Mouse (Mus musculus): Measurements from ENCODE around the gene Zfyve27.

GRCm38 (mm10) chr19:42237602-42238340 is 74.0 kb downstream of the Zfyve27 start:
- TF ChIP-seq CTCF (IDR thresholded peaks at IDR 0.05; ENCODE audit: low read depth, low read length) (no peak), POLR2A (IDR thresholded peaks at IDR 0.05; ENCODE audit: borderline replicate concordance, low read depth, low read length) (no peak)
